Mouse (Mus musculus): ENCODE measurements around the gene Slc36a4.

The Slc36a4 gene

DNA sequence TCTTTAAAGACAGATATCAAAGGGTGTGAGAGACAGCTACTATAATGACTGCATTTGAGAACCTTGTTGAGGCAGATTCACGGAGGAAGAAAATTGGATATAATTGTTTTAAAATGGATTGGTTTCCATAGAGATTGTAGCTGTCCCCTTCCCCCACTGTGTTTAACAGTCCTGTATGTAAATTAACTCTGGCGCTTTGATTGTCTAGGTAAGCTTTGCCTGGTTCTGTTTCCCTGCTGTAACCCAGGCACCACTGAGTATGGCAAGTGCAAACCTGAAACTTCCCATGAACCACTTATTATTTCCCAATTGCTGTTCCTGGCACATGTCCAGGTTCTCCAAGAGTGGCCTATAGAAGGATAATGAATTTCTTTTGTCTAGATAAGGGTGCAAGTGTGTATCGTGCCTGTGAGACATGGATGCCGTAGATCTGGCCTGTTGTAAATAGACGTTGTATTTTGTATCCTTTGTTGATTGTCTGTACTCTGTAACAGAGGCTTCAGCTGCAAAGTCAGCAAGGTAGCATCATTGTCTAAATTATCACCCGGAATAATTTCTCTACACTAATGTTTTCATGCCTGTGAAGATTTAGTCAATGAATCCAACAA, 11.8 kb downstream of the Slc36a4 start:
- in situ Hi-C loops (cut with MboI, MseI), result no loop called here

DNA sequence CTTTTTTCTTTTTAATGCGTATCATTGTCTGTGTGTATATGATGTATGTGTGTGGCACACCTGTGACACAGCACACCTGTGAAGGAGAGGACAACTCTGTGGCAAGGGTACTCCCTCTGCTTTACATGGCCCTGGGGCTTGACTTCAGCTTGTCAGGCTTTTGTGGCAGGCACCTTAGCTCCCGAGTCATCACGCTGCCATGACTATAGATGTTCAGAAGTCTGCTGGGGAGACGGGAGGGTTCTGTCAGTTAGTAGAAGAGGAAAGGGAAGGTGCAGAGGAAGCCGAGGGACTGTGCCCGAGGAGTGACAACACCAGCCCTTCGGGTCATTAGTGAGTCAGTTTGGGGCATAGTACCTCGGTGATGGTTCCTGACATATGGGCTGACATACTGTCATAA, 13.0 kb downstream of the Slc36a4 start:
- in situ Hi-C loops (cut with MboI, MseI), result no loop called here

DNA sequence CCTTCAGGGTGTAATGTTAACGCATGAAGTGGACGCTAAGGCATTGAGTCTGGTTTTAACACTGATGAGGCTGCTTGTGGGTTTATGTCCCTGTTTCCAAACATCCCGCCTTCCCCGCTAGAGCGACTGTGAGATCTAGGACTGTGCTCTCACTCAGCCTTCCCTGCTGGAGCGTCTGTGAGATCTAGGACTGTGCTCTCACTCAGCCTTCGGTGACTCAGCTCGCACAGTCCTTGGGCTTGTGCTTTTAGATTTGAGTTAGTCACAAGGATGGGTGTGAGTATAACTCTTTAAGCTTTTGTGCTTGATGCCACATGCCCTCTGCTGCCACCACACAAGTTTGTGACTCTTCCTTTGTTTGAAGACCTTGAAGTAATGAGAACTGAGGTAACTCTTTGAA, 17.6 kb downstream of the Slc36a4 start:
- in situ Hi-C loops (cut with MboI, MseI), result no loop called here

DNA sequence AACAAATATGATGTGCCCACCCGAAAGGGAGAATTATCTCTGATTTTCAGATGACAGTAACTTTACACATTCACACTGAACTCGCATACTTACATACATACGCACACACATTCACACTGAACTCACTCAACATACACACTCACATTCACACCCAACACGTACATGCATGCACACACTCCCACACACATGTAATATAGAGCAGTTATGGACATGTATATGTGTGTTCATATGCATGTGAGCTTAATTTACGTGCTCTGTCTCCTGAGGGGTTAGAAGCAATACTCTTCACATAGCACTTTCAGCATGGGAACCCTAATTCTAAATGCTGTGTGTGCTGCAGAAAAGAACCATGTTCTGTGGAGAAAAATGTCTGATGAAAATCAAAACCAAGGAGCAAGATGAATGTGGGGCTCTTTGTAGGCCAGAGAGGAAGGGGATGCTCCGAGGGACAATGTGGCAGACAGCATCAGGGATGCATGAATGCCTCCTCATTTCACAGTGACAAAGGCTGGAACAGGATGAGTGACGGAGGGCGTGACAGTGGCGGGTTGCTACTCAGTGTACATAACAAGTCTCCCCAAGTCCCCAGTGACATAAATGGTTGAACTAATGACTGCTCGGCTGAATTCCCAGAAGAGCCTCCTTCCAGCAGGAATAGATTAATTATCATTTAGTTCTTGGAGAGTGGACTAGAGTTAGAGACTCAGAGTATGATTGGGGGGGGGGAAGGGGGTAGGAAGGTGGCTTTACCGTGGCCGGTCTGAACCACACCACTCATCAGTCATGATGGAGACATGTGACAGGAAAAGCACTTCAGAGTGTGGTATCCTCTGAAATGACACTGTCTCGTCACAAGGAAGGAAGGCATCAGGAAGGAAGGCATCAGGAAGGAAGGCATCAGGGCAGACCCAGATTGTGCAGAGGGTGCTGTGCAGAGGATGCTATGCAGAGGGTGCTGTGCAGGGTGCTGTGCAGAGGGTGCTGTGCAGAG, 22.5 kb downstream of the Slc36a4 start:
- in situ Hi-C loops (cut with MboI, MseI), result no loop called here

DNA sequence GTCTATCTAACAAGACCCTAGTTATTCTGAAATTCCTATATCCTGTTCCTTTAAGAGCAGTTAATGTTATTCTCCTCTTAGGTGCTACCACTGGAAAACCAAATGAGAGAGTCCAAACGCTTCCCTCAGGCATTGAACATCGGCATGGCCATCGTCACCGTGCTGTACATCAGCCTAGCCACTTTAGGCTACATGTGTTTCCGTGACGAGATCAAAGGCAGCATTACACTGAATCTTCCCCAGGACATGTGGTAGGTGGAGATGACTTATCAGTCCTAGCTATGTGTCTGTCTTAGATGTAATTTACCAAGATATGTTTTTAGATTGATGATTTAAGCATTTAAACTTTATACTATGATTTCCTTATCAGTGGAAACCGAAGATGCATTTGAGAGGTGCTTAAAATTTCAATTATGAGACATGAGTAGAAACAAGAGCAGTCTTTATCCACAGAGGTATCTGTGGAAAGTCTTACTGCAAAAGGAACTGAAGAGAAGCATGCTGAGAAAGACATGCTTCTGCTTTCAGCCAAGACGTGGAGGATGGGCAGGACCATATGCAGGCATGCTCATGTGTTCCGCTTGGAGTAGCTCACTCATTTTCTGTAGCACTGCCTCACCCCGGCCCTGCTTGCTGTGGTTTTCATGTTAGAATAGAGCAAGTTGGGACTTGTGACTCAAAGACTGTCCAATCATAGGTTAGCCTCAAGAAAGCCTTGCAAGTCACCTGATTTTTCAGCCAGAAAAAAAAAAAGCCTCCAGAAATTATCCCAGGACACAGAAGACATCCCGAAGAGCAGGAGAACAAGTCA, 24.7 kb downstream of the Slc36a4 start:
- in situ Hi-C loops (cut with MboI, MseI), result no loop called here

DNA sequence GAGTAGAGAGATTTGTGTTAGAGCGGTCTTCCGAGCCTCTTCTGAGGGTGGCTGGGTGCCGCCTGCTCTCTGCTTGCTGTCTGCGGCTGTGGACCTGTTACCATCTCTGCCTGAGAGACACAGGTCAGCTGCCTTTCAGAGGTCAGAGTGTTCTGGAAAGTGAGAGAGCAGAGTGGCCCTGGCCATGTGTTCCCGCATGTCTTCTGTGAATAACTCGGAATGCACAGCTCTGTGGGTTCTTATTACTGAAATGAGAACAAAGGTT, 25.3 kb downstream of the Slc36a4 start:
- in situ Hi-C loops (cut with MboI, MseI), result no loop called here

DNA sequence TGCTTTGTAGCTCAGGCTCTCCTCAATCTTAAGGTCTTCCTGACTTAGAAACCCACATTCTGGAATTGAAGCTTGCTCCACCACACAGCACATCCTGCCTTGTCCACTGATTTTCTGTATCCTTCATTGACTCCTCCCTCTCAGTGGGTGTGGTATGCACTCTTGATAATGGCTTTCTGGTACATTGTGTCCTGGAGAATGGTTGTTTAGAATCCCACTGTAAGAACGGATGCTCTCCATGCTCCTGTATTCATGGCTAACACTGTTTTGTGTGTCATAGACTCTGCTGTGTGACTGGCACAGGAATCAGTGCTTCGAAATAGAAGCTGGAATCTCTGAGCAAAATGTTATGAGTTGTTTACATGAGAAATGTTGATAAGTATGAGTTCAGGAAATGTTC, 28.0 kb downstream of the Slc36a4 start:
- in situ Hi-C loops (cut with MboI, MseI), result no loop called here

DNA sequence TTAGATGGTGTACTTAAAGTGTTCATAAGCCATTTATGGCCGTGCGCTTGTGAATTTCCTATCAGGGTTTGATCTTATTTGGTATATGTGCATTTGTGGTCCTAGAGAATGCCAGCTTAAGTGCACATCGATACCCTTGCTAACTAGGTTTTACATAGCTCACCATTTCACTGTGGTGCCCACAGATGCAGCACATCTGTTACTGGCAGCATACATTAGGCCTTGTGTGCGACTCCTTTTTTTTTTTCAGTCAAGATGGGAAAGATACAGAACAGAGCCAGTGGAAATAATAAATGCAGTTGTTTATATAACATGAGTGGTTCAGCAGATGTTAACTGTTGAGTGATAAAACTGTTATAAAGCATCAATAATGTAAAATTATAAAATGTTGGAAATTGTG, 31.9 kb downstream of the Slc36a4 start:
- in situ Hi-C loops (cut with MboI, MseI), result loop anchor here (10.0 kb wide), 1 partner anchor 1187 kb away; no protein-coding TSS in a partner anchor

DNA sequence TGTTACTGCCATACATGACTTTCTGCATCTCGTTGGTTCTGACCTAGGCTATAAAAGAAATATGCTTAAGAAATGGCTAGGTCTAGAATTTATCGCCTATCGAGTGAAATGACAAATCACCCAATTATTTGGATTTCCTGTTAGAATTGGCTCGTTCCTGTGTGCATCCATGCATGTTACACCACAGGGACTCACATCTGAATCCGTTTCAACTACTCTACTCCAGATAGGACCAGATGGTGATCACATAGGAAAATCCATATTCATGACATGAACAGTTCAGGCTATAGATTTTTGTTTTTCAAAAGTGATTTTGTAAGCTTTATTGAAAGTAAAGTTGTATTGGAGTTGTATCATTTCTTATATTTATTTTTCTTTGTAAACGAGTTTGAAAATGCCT, 32.4 kb downstream of the Slc36a4 start:
- in situ Hi-C loops (cut with MboI, MseI), result loop anchor here (10.0 kb wide), 1 partner anchor 1187 kb away; no protein-coding TSS in a partner anchor

DNA sequence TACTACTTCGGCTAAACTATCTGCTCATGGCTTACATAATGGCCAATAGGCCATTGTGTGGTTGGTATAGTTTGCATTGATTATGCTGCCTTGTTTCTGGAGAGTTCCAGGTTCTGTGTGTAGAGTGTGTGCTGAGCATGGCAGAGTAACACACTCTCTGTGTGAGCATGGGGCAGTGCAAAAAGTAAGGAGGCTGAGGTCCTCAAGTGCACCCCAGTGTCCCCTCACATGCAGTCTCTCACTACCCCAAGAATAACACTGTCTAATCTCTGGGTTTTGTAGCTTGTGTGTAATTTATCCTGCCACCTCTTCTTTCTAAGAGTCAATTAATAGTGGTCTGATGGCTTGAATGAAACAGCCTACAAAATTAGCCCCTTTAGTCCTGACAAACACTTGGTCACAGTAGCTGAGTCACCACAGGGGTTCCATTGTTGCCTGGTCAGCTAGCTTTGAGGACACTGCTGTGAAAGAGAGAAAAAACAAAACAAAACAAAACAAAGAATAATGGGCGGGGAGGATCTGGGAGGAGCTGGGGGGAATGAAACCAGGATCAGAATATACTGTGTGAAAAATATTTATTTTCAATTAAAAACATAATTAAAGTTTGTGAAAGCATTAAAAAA, 36.6 kb downstream of the Slc36a4 start:
- in situ Hi-C loops (cut with MboI, MseI), result loop anchor here (10.0 kb wide), 1 partner anchor 1191 kb away; no protein-coding TSS in a partner anchor

DNA sequence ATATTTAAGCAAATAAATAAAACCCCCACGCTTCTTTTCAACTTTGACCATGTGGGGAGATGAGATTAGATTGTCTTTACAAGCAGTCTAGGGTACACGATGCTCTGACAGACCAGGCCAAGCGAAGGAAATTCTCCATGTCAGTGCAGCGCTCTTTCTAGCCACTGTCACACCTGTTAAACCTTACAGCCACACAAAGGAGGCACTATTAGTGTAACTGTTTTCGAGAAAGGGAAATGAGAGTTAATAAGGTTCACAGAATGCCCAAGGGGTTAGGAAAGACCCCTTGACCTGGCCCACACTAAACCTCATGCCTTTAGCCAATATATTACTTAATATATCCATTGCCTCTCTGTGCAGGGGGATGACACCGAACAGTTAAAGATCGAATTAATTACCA, 37.1 kb downstream of the Slc36a4 start:
- in situ Hi-C loops (cut with MboI, MseI), result loop anchor here (10.0 kb wide), 1 partner anchor 1192 kb away; no protein-coding TSS in a partner anchor

DNA sequence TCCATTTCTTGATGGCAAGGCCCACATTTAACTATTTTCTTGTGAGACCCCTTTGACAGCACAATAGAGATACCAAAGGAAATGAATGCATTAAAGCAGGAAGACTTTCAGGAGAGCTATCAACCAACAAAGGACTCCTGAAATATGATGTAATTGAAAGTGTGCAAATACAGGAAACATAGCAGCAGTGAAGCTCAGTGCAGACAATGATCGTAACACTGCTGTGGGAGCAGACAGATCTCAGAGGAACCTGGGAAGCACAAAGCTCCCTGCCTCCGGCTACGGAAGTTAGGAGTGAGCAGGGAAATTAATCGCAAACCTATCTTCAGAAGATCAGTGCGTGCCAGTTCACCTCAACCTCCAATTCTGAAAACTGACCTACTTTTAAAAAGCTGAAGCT, 38.8 kb downstream of the Slc36a4 start:
- in situ Hi-C loops (cut with MboI, MseI), result loop anchor here (10.0 kb wide), 1 partner anchor 1194 kb away; no protein-coding TSS in a partner anchor

DNA sequence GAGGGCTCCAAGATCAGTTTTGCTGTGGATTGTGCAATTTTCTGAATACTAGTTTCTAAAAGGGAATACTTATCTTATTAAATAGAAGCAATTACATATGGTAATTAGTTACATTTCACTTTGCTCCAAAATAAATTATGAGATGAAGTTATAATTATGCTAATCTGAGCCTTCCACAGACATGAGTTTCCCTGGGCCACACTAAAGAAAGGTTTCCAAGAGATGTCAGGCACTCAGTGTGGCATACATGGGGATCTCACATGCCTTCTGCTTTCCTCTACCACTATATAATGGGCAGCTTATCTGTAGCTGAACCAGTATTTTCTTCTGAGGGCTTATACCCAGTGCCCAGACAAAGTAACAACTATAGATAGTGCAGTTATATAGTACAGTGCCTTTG, 49.8 kb downstream of the Slc36a4 start:
- in situ Hi-C loops (cut with MboI, MseI), result no loop called here

DNA sequence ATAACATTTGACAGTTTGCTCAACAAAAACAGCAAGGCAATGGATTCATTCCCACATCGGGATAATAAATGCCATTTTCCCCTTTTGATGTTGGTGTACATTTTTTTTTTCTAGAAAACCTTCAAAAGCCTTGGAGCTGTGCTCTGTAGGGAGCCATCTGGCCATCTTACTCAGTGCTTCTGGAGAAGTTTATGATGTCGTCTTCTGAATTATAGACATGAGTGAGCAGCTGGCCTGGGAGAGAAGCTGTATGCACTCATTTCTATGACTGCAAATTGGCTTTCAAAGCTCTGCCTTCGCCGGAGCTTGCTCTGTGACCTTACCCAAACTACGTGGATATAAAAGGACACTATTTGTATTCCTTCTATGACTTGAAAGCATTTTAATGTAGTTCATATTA, 56.8 kb downstream of the Slc36a4 start:
- in situ Hi-C loops (cut with MboI, MseI), result no loop called here

DNA sequence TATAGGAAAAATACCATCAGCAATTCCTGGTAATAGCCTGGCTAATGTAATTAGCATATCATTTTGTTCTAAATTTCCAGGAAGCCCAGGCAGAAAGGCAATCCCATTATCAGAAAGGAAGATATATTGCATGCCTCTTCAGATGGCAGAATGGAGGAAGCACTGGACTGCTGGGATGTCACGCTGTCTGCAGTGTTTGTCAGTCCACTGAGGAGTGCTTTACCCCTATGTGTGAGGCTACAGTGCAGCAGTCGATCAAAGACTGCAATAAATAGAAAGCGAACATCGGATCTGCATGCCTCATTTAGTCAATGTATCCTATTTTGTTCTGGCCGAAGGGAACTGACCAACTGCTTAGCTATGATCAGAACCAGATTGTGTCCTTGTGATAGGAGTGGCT, 57.3 kb downstream of the Slc36a4 start:
- in situ Hi-C loops (cut with MboI, MseI), result no loop called here

DNA sequence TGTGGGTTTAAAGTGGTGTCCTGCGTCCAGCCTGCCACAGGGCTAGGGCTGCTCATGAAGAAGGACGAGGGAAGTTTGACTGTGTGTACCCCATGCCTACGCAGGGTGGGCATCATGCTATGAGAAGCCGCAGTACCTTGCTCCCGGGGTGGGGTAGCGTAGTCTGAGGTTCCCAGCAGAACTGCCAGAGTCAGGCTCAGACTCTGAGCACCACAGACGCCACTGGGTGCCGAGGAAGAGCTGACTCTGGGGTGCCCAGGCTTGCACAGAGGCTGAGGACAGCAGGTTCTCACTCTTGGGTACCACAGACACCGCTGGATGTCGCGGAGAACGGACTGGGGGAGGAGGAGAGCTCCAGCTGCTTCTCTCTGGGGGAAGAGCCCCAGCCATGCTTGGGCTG, 63.2 kb downstream of the Slc36a4 start:
- in situ Hi-C loops (cut with MboI, MseI), result no loop called here

DNA sequence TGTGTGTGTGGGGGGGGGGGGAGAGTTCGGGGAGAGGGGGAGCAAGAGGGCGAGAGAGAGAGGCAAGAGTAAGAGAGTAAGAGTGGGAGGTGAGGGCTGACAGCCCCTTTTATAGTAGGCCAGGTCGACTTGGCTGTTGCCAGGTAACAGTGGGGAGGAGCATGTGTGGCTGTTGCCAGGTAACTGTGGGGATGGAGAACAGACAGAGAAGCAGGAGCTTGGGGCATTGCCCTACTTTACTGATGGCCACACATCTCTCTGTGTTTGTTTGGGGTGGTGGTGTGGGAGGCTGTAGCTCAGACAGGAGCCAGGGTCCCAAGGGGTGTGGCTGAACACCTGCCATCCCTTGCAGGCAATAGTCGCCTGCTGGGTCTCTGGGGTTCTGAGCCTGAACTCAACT, 63.9 kb downstream of the Slc36a4 start:
- in situ Hi-C loops (cut with MboI, MseI), result no loop called here

DNA sequence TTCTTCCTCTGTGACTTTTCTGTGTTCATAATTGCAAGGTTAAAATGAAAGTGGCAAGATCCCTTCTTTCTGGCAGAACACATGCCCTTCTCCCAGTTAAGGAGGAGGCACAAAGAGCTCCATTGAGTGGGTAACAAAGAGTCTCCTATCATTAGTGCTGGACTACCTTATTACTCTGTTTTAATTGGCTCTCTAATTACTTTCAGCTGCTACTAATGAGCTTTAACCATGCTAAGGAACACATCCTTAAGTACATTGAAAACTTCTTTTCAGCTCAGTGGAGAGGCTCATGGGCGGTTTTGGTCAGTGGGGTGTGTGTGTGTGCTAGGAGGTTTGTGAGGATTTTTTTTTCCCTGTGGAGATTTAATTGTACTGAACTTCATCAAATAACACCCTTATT, 65.4 kb downstream of the Slc36a4 start:
- in situ Hi-C loops (cut with MboI, MseI), result no loop called here

DNA sequence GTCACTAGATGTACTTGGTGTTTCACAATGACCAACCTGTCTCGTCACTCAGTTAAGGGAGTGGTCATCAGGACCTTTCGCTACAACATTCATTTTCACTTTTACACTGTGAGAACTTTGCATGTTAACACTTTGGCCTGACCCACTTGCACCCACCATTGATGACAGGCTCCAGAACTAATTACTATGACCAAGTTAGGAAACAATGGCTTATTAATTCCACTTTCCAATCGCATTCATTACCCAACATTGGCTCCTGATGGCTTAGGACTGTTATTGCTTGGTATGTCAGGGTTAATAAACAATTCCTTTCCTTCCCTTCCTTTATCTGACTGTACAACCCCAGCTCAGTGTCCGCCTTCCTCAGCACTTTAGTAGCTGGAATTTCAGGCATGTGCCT, 72.4 kb downstream of the Slc36a4 start:
- in situ Hi-C loops (cut with MboI, MseI), result no loop called here

DNA sequence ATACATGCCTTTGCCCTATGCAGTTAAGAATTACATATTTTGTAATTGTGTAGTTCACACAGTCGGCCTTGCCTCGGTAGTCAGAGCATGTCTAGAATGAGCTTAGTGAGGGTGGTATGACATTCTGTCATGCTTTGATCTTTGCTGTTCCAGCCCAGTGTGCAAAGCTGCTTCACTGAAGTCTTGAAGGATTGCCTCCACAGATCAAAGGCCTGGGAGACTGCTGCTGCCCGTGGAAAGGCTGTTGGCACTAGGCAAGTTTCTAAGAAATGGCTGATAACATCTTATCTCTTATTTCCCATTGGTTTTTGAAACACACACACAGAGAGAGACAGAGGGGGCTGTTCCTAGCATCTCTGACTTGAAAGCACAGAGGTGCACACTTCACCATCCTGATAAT, 76.7 kb downstream of the Slc36a4 start:
- in situ Hi-C loops (cut with MboI, MseI), result no loop called here

DNA sequence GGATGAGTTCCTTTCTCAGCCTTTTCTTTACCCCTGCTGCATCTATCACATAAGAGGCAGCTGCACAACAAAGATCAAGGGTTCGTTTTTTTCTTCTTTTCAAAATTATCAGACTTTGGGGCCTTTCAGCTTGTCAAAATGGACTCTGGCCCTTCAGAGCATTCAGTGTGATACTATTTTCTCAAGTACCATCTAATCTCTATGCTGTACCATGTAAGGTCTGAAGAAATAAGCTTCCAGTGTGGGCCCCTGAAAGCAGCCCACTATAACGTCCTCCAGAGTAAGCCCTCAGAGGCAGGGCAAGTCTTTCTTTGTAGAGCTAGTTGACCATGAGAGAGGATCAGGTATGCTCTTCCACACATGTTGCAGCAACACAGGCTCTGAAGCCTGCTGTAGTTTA, 77.1 kb downstream of the Slc36a4 start:
- in situ Hi-C loops (cut with MboI, MseI), result no loop called here

DNA sequence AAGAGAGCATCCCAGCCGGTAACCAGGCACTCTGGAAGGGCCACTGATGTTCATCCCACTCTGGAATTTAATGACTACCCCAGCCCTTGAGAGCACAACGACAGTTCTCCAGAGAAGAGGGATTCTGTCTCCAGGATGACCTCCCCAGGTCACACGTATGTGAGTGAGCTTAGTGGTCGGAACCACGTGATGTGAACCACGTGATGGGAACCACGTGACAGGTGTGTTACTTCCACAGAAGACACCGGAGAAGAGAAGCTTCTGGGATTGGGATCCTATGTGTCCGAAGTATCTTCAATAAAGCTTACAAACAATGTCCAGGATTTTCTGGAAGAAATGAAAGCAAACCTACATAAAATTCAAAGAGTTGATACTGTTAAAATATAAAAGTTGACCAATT, 82.5 kb downstream of the Slc36a4 start:
- in situ Hi-C loops (cut with MboI, MseI), result no loop called here

Data from regulatory T cell (primary cell).